Mouse (Mus musculus) MEL (cell line): Measurements from ENCODE around the gene Ncan. TPM values are rescaled to one million over a fixed set of nuclear protein-coding genes. Genes with fewer than 3 reads are reported as not detected.

Experiments used
- DNase-seq: peaks from one replicate; pipeline ENCODE4 v3.0.0; 2011; ENCODE audit warnings: low read depth, low spot score
- H3K27ac ChIP-seq: 2 replicates; pipeline ENCODE4 v1.5.1; 2012; ENCODE audit warnings: low read depth, mild to moderate bottlenecking, control low read depth, low read length, moderate library complexity; ENCODE audit not compliant: control insufficient read depth
- H3K27me3 ChIP-seq, 2 experiments: fragments of 150-350 bp in 1 of 2; sonication (generic) in 1 of 2; 2 replicates each; pipeline ENCODE4 v1.6.1; 2012; ENCODE audit warnings: low read length in 2 of 2, mild to moderate bottlenecking in 2 of 2, improper control_type of control experiment in 1 of 2, moderate library complexity in 1 of 2; ENCODE audit not compliant: insufficient read depth in 2 of 2, control insufficient read depth in 1 of 2
- H3K36me3 ChIP-seq, 2 experiments: 2 replicates each; pipeline ENCODE4 v1.6.1; 2012 to 2014; ENCODE audit warnings: low read length in 2 of 2, improper control_type of control experiment in 1 of 2, inconsistent platforms in 1 of 2, mild to moderate bottlenecking in 1 of 2; ENCODE audit not compliant: insufficient read depth in 2 of 2, control insufficient read depth in 1 of 2
- H3K4me1 ChIP-seq, 2 experiments: fragments of 150-350 bp in 1 of 2; sonication (generic) in 1 of 2; 2 replicates each; pipeline ENCODE4 v1.6.1; 2012; ENCODE audit warnings: low read length in 2 of 2, improper control_type of control experiment in 1 of 2, mild to moderate bottlenecking in 1 of 2; ENCODE audit not compliant: insufficient read depth in 2 of 2, control insufficient read depth in 1 of 2
- H3K4me3 ChIP-seq, 2 experiments: fragments of 150-350 bp in 1 of 2; sonication (generic) in 1 of 2; 2 replicates each; pipeline ENCODE4 v1.5.1; 2012; ENCODE audit warnings: low read depth in 2 of 2, low read length in 2 of 2, mild to moderate bottlenecking in 2 of 2, moderate library complexity in 2 of 2, control low read depth in 1 of 2, improper control_type of control experiment in 1 of 2; ENCODE audit not compliant: control insufficient read depth in 1 of 2, insufficient read depth in 1 of 2
- H3K79me2 ChIP-seq: 2 replicates; pipeline ENCODE4 v1.6.1; 2012; ENCODE audit warnings: mild to moderate bottlenecking, low read length, moderate library complexity; ENCODE audit not compliant: control insufficient read depth, poor library complexity, insufficient read depth
- H3K9ac ChIP-seq: 2 replicates; pipeline ENCODE4 v1.6.1; 2012; ENCODE audit warnings: low read depth, mild to moderate bottlenecking, control low read depth, low read length, moderate library complexity; ENCODE audit not compliant: control insufficient read depth, poor library complexity, severe bottlenecking
- H3K9me3 ChIP-seq: fragments of 150-350 bp; sonication (generic); replicated peaks from 2 replicates; pipeline ENCODE4 v1.6.1; 2012; ENCODE audit warnings: mild to moderate bottlenecking, low read length, improper control_type of control experiment, moderate library complexity; ENCODE audit not compliant: insufficient read depth
- EP300 ChIP-seq, 2 experiments: IDR thresholded peaks; 2 replicates each; pipeline ENCODE4 v1.6.1; 2011; ENCODE audit warnings: improper control_type of control experiment in 2 of 2, low read length in 2 of 2, low read depth in 1 of 2, mild to moderate bottlenecking in 1 of 2
- MAFK ChIP-seq: IDR thresholded peaks from 2 replicates; pipeline ENCODE4 v1.6.1; 2011; ENCODE audit warnings: low read depth, mild to moderate bottlenecking, low read length, improper control_type of control experiment, borderline replicate concordance
- MAX ChIP-seq: IDR thresholded peaks from 2 replicates; pipeline ENCODE4 v1.6.1; 2011; ENCODE audit warnings: low read length, improper control_type of control experiment
- MAZ ChIP-seq: IDR thresholded peaks from 2 replicates; pipeline ENCODE4 v1.6.1; 2012; ENCODE audit warnings: low read depth, mild to moderate bottlenecking, inconsistent platforms, low read length, improper control_type of control experiment
- MYB ChIP-seq: IDR thresholded peaks from 2 replicates; pipeline ENCODE4 v1.6.1; 2011; ENCODE audit warnings: mild to moderate bottlenecking, low read depth, low read length, improper control_type of control experiment
- MYC ChIP-seq: IDR thresholded peaks from 2 replicates; pipeline ENCODE4 v1.6.1; 2011; ENCODE audit warnings: low read depth, mild to moderate bottlenecking, low read length, improper control_type of control experiment, moderate library complexity
- NELFE ChIP-seq: IDR thresholded peaks from 2 replicates; pipeline ENCODE4 v1.6.1; 2011; ENCODE audit warnings: low read depth, low read length, improper control_type of control experiment
- NRF1 ChIP-seq: IDR thresholded peaks from 2 replicates; pipeline ENCODE4 v1.6.1; 2014; ENCODE audit warnings: low read depth, mild to moderate bottlenecking, inconsistent platforms, low read length, improper control_type of control experiment, moderate library complexity; ENCODE audit not compliant: poor library complexity, insufficient read depth, severe bottlenecking
- POLR2A ChIP-seq, 2 experiments: IDR thresholded peaks; 2 replicates each; pipeline ENCODE4 v1.6.1; 2011 to 2012; ENCODE audit warnings: low read length in 2 of 2, mild to moderate bottlenecking in 2 of 2, control low read depth in 1 of 2, improper control_type of control experiment in 1 of 2, low read depth in 1 of 2, moderate library complexity in 1 of 2; ENCODE audit not compliant: control insufficient read depth in 1 of 2, insufficient read depth in 1 of 2, poor library complexity in 1 of 2
- POLR2AphosphoS2 ChIP-seq: IDR thresholded peaks from 2 replicates; pipeline ENCODE4 v1.6.1; 2011; ENCODE audit warnings: low read length, improper control_type of control experiment
- POLR2AphosphoS5 ChIP-seq: IDR thresholded peaks from 2 replicates; pipeline ENCODE4 v1.6.1; 2012; ENCODE audit warnings: low read depth, borderline replicate concordance, mild to moderate bottlenecking, inconsistent platforms, low read length, moderate library complexity, mixed read lengths
- RAD21 ChIP-seq: IDR thresholded peaks from 2 replicates; pipeline ENCODE4 v1.6.1; 2011; ENCODE audit warnings: mild to moderate bottlenecking, low read depth, low read length, improper control_type of control experiment
- SIN3A ChIP-seq: IDR thresholded peaks from 2 replicates; pipeline ENCODE4 v1.6.1; 2012; ENCODE audit warnings: low read length, improper control_type of control experiment, inconsistent platforms
- SMC3 ChIP-seq: IDR thresholded peaks from 2 replicates; pipeline ENCODE4 v1.6.1; 2011; ENCODE audit warnings: low read depth, low read length, improper control_type of control experiment
- TBP ChIP-seq: IDR thresholded peaks from 2 replicates; pipeline ENCODE4 v1.8.0; 2011; ENCODE audit warnings: low read depth, low read length, improper control_type of control experiment
- UBTF ChIP-seq: IDR thresholded peaks from 2 replicates; pipeline ENCODE4 v1.6.1; 2012; ENCODE audit warnings: low read depth, mild to moderate bottlenecking, inconsistent platforms, low read length, improper control_type of control experiment, moderate library complexity, borderline replicate concordance; ENCODE audit not compliant: insufficient read depth
- USF1 ChIP-seq: IDR thresholded peaks from 2 replicates; pipeline ENCODE4 v1.6.1; 2014; ENCODE audit warnings: low read depth, mild to moderate bottlenecking, inconsistent platforms, low read length, improper control_type of control experiment, moderate library complexity
- USF2 ChIP-seq, 2 experiments: IDR thresholded peaks; 2 replicates each; pipeline ENCODE4 v1.6.1; 2011 to 2012; ENCODE audit warnings: improper control_type of control experiment in 2 of 2, low read length in 2 of 2, borderline replicate concordance in 1 of 2, inconsistent platforms in 1 of 2, low read depth in 1 of 2, mild to moderate bottlenecking in 1 of 2; ENCODE audit not compliant: insufficient read depth in 1 of 2
- ZC3H11A ChIP-seq: IDR thresholded peaks from 2 replicates; pipeline ENCODE4 v1.6.1; 2012; ENCODE audit warnings: low read depth, mild to moderate bottlenecking, inconsistent platforms, low read length, improper control_type of control experiment
- ZMIZ1 ChIP-seq: IDR thresholded peaks from 2 replicates; pipeline ENCODE4 v1.6.1; 2012; ENCODE audit warnings: low read depth, mild to moderate bottlenecking, inconsistent platforms, low read length, improper control_type of control experiment, moderate library complexity
- ZNF384 ChIP-seq: IDR thresholded peaks from 2 replicates; pipeline ENCODE4 v1.6.1; 2012; ENCODE audit warnings: low read depth, mild to moderate bottlenecking, inconsistent platforms, low read length, improper control_type of control experiment
- polyA plus RNA-seq, 2 experiments: library from polyadenylated mRNA; stranded (reverse) in 1 of 2; unstranded in 1 of 2; fragments of >175 nt in 1 of 2; fragments of >200 nt in 1 of 2; gene quantifications; 2 replicates each; pipeline versions ENCODE4 v1.2.1 to v1.2.4; 2012; ENCODE audit warnings: low replicate concordance in 2 of 2, low read depth in 1 of 2; ENCODE audit not compliant: insufficient read length in 2 of 2, insufficient read depth in 1 of 2, missing spikeins in 1 of 2
- total RNA-seq: library from RNA; depleted of rRNA; stranded (reverse); fragments of 300-350 nt; gene quantifications from 2 replicates; pipeline ENCODE4 v1.2.3, GENCODE M21; 2012

Gene Ncan
- total and polyA plus RNA-seq, 3 experiments: not detected

- H3K9ac ChIP-seq: no peak overlapping the region
- 0 out of 4 replicates have a peak, but pooled peaks cover 0 to 1% of the 10 kb centered on the region in 2 experiments for H3K27me3 ChIP-seq
- no peak overlapping the region for H3K4me3 ChIP-seq
- no peaks in the 10 kb centered on the region for H3K4me1 ChIP-seq
- no peak overlapping the region for H3K27ac ChIP-seq
- no peak for DNase-seq
- no peaks in the 10 kb centered on the region for H3K79me2 ChIP-seq
- no peak for TF ChIP-seq POLR2AphosphoS5
- no peak for TF ChIP-seq MYC
- TF ChIP-seq SMC3: no peak
- no peak for TF ChIP-seq MAFK
- no peak for TF ChIP-seq TBP
- TF ChIP-seq MYB: no peak
- no peaks in the 10 kb centered on the region for H3K9me3 ChIP-seq
- no peaks in the 10 kb centered on the region for H3K36me3 ChIP-seq
Observed at GRCm38 (mm10) chr8:70111192-70111795, 9.4 kb downstream of the Ncan start.

GRCm38 (mm10) chr8:70110451-70110850 lies 10.2 kb downstream of the Ncan start:
- H3K36me3 ChIP-seq: no peaks in the 10 kb centered on the region
- no peak for DNase-seq
- no peak overlapping the region for H3K27ac ChIP-seq
- no peaks in the 10 kb centered on the region for H3K4me1 ChIP-seq
- no peak for TF ChIP-seq MAX
- no peak for TF ChIP-seq ZNF384
- TF ChIP-seq NELFE: no peak
- no peak for TF ChIP-seq NRF1
- TF ChIP-seq RAD21: no peak
- no peak for TF ChIP-seq USF1
- no peak for TF ChIP-seq USF2 (IDR thresholded peaks at IDR 0.05; ENCODE audit: borderline replicate concordance in 1 of 2, insufficient read depth in 1 of 2, low read depth in 1 of 2, low read length in 2 of 2)
- TF ChIP-seq ZC3H11A: no peak
- TF ChIP-seq POLR2AphosphoS2: no peak
- TF ChIP-seq EP300 (IDR thresholded peaks at IDR 0.05; ENCODE audit: low read depth in 1 of 2, low read length in 2 of 2): no peak
- TF ChIP-seq MAZ: no peak
- TF ChIP-seq ZMIZ1: no peak
- TF ChIP-seq UBTF: no peak
- TF ChIP-seq SIN3A: no peak
- TF ChIP-seq POLR2A (IDR thresholded peaks at IDR 0.05; ENCODE audit: control insufficient read depth in 1 of 2, insufficient read depth in 1 of 2, low read depth in 1 of 2, low read length in 2 of 2, poor library complexity in 1 of 2): no peak
- no peak for TF ChIP-seq MYC
- TF ChIP-seq, all 39 proteins: peak for 0
- Histone ChIP-seq H3K4me3 (no peak overlapping the region), H3K9ac (no peak overlapping the region), H3K9me3 (no peaks in the 10 kb centered on the region), H3K79me2 (no peaks in the 10 kb centered on the region), H3K27me3 (0 out of 4 replicates have a peak, but pooled peaks cover 0 to 1% of the 10 kb centered on the region in 2 experiments)
